Mouse (Mus musculus) regulatory T cell (primary cell): Measurements from ENCODE around the gene Stk39.

Source experiments
- in situ Hi-C: fragments of 300-600 bp; cut with MboI, MseI; formaldehyde crosslinking; loops from one replicate; pipeline ENCODE4 v1.15.1; 2025; ENCODE audit warnings: high pct_unique_total_duplicates

Gene Stk39

DNA sequence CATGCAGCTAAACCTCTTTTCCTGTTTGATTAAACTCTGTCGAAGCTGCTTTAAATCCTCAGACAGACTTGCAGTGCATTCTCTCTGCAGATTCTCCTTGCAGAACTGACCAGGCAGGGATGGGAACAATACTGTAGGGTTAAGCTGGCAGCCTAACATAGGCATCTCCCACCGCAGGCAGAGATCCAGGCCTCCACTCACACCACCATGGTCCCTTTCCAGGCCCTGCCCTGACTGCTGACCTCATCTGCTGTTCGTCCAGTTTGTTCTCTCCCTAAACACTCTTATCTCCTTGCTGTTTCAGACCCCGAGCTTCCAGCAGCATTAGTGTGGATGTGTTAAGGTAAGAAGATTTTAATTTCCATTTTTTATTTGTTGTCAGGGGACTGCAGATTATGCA lies 182.1 kb downstream of the Stk39 start:
- in situ Hi-C loops = no loop called here

DNA sequence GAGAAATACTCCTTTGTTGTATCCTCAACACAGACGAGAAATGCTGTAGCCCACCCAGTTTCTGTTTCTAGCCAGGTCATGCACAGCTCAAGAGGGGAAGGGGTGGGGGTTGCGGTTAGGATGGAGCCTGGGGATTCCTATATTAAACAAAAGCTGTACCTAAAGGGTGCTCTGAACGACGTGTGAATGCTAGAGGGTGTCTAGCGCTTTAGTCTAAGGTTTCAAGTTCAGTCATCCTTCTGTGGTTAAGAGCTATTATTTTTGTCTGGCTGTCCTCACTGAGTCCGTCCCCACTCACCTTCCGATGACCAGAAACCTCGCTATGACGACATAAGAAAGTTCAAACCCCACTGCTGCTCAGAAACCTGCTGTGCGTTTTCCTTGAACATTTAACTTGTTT lies 182.9 kb downstream of the Stk39 start:
- in situ Hi-C loops = no loop called here

GRCm38 (mm10) chr2:68288106-68288505 lies 184.0 kb downstream of the Stk39 start:
- in situ Hi-C loops = no loop called here

GRCm38 (mm10) chr2:68284391-68284790 lies 187.7 kb downstream of the Stk39 start:
- in situ Hi-C loops = no loop called here

GRCm38 (mm10) chr2:68283021-68283548 lies 189.0 kb downstream of the Stk39 start:
- in situ Hi-C loops = no loop called here

DNA sequence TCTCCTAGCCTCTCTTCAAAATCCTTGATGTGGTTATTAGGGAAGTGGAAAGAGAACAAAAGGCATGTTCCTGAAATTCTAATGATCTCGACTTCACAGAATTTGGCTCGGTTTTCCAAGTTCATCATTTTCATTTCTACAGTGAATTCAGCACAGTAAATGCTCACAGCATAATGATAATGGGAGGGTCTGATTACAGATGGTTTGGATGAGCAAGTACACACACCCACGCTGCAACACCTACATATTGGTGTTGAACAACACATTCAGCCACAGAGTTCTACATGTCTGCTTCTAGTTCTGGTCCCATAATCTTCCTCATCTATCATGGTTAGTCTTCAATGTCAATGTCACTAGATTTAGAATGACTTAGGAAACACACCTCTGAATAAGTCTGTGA lies 190.5 kb downstream of the Stk39 start:
- in situ Hi-C loops = no loop called here

- in situ Hi-C loops = no loop called here
Observed at GRCm38 (mm10) chr2:68271301-68271700, 200.8 kb downstream of the Stk39 start.

GRCm38 (mm10) chr2:68270836-68271235 lies 201.2 kb downstream of the Stk39 start:
- in situ Hi-C loops = no loop called here

DNA sequence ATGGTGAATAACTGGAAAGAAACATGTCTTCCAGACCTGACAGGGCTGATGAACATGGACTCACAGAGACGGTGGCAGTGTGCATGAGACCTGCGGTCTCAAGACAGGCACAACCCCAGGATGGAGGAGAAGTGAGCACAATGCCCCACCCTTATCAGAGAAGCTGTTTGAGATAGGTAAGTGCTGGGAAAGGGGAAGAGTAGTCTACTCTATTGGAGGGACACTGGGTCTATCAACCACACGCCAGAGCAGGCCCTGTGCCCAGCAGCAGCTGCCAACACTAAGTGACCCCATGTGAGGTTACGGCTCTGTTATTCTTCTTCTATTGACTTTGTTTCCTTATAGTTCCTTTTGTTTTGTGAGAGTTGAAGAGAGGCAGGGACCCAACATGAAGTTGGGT lies 202.4 kb downstream of the Stk39 start:
- in situ Hi-C loops = no loop called here

DNA sequence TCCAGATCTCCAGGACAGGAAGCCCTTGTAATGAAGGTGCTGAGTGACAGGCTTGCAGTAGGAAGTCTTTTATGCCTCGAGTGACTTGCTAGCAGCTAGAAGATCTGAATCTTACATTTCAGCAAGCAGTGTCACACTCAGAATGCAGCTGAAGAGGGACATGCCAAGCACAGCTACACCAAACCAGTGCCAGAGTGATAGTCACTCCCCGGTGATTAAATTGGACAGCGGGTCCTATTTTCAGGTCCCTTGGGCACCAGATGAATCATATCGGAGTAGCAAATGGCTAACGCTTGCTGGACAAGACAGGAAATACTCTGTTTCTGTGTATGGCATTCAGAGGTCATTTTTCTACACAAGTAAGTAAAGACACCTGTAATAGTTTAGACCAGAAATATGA lies 207.2 kb downstream of the Stk39 start:
- in situ Hi-C loops = no loop called here

- in situ Hi-C loops = no loop called here
Observed at GRCm38 (mm10) chr2:68260911-68261310, 211.2 kb downstream of the Stk39 start.

GRCm38 (mm10) chr2:68257571-68257970 lies 214.5 kb downstream of the Stk39 start:
- in situ Hi-C loops = no loop called here

GRCm38 (mm10) chr2:68256472-68256871 lies 215.6 kb downstream of the Stk39 start:
- in situ Hi-C loops = no loop called here

GRCm38 (mm10) chr2:68254756-68255155 lies 217.3 kb downstream of the Stk39 start:
- in situ Hi-C loops = no loop called here

DNA sequence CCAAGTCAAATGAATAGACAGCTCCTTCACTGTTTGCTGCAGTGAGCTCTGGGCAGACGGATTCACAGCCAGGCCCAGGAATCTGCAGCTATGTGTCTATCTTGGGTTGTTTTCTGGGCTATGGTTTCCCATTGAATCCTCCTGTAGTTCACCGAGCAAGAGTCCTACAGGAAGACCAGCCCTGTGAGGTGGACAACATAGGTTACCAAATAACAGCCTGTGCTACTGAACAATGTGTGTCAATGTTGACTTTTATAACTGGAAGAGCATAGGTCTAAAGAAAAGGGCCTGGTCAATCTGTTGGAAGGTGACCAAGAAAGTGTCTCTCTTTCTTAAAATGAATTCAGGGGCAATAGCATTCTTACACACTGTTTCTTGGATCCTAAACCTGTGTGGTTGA lies 218.8 kb downstream of the Stk39 start:
- in situ Hi-C loops = no loop called here

DNA sequence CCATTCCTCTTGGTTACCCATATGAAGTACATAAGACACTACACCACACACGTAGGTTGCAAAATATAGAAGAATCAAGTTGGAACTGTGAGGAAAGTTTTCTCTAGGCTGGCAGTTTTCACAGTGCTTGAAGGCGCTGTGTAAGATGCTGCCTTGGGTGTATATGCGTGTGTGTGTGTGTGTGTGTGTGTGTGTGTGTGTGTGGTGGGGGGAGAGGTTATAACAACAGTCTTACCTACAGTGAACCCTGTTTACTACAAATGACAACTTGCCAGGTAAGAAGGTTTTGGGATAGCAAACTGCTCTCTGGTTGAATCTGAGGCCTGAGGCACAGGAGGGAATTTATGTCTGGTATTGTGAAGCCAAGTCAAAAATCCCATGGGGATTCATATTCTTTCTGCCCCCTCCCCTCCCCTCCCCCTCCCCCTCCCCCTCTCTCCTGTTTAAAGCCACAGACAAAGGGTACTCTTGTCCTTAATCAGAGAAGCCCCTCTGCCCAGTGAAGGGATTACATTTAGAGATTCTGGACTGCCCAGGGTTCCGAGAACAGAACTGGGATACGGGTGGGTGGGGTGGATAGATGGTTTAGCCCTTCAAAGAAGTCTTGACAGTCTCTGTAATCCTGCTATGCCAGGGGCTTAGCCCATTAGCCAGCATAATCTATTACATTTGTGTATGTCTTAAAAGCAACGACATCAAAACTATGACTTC lies 219.9 kb downstream of the Stk39 start:
- in situ Hi-C loops = no loop called here

DNA sequence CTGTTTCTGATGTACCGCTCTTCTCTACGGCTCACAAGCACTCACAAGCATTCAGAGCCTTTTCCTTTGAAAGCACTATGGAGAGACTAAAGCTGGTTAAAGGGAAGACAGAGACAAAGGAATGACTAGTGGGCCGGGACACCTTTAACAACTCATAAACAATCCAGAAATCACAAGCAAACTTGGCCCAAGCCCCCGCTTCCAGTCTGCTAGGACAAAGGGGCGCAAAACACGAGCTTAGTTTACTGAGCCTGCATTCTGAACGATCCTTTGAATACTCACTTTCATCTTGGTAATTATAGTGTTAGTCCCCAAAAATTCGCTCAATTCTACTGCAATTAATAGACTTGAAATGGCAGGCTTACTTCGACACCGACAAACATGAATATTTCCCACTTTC lies 221.2 kb downstream of the Stk39 start:
- in situ Hi-C loops = no loop called here

DNA sequence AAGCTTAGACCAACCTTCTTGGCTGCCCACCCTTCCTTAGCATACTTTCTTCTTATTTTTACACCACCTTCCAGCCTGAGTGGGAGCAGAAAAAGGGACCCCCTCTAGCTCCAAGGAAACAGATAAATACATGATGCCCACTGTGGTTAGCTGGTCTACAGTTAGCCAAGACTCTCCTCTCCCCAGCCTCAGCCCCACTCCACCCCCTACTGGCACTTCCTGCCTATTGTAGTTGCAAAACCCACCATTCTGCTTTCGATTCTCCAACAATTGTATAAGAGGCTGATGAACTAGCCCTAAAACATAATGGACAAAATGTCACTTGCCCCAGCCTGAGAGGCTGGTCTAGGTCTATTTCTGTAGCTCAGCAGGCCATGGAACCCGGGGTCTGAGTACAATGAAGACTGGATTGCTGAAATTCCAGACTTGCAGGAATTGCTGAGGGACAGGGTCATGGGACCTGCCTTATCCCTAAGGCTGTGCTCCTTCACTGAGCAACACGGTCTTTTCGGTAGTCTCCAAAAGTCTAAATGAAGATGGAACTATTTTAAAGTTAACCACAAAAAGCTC lies 222.1 kb downstream of the Stk39 start:
- in situ Hi-C loops = no loop called here

- in situ Hi-C loops = no loop called here
Observed at GRCm38 (mm10) chr2:68246284-68246683, 225.8 kb downstream of the Stk39 start.

- in situ Hi-C loops = no loop called here
Observed at GRCm38 (mm10) chr2:68244556-68244955, 227.5 kb downstream of the Stk39 start.

GRCm38 (mm10) chr2:68243879-68244553 lies 228.1 kb downstream of the Stk39 start:
- in situ Hi-C loops = no loop called here

- in situ Hi-C loops = no loop called here
Observed at GRCm38 (mm10) chr2:68243273-68243672, 228.8 kb downstream of the Stk39 start.

- in situ Hi-C loops = no loop called here
Observed at GRCm38 (mm10) chr2:68242069-68242468, 230.0 kb downstream of the Stk39 start.
